1 mouse cellular context compared by ENCODE assay signal in the genomic region with DNA sequence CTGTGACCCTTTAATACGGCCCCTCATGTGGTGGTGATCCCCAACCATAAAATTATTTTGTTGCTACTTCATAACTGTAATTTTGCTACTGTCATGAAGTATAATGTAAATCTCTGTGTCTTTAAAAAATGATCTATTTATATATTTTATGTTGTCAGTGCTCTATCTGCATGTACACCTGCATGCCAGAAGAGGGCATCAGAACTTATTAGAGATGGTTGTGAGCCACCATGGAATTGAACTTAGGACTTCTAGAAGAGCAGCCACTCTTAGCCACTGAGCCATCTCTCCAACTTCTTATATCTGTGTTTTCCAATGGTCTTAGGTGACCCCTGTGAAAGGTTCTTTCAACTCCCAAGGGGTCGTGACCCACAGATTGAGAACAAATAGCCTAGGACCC.
TF ChIP-seq lines count a peak whose summit lies in the region.

No protein-coding gene starts in this region.

TF ChIP-seq in MEL, 35 proteins besides CTCF, POLR2A, EP300 and RAD21 (continued from another document):
- TF ChIP-seq ZC3H11A (IDR thresholded peaks at IDR 0.05; ENCODE audit: low read depth, low read length): peak; percentile 59
